Mouse (Mus musculus): ENCODE results near the gene Galnt12. TPM values are rescaled to one million over a fixed set of nuclear protein-coding genes. Genes with fewer than 3 reads are reported as not detected.

Galnt12 gene
- total RNA-seq (2023), result 17.7 TPM

DNA sequence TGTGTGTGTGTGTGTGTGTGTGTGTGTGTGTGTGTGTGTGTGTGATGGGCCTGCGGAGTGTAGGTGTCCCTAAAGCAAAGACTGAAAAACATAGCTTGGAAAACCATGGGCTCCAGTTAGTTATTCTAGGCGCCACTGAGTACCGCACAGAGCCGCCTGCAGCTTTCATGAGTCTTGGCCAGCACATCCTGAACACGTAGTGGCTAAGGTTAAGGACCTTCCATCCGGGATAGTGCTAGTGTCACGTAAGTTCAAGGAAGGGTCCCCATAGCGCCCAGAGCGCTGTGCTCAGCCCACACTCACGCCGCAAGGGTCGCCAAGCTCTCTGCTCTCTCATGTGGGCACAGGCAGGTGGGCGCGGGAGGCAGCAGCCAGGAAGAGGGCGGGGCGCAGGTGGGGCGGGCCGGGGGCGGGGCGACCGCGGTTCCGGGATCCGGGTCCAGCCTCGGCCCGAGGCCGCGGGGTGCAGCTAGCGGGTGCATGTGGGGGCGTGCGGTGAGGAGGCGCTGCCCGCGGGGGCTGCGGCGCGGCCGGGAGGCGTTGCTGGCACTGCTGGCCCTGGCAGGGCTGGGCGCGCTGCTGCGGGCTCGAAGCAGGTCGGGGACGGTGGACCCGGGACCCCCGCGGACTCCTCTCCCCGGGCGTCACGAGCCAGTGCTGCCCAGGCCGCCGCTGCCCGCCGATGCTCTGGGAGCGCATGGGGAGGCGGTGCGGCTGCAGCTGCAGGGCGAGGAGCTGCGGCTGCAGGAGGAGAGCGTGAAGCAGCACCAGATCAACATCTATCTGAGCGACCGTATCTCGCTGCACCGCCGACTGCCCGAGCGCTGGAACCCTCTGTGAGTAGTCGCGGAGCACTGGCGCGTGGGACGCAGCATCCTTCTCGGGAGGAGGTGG, at the start of gene Galnt12:
TSS of gene Galnt12 (plus strand) at position 417 of the 894 bp plus-strand sequence.

GRCm38 (mm10) chr4:47056791-47057509, 34.8 kb upstream of the Galnt12 start, which contains the start of gene Anks6:
Gene Anks6, minus strand, starts transcription at chr4:47057427.

Other genes starting within 250 kb of the Galnt12 start
- gene Gabbr2, start 100.0 kb upstream of the Galnt12 start, total RNA-seq (2023), result not detected
- gene Anks6, start 34.5 kb upstream of the Galnt12 start, total RNA-seq (2023), result not detected
- 0.40 TPM for gene Col15a1, start 116.3 kb downstream of the Galnt12 start, total RNA-seq (2023)